Mouse (Mus musculus): Measurements from ENCODE around the gene Fam207a. TPM values are rescaled to one million over a fixed set of nuclear protein-coding genes. Genes with fewer than 3 reads are reported as not detected.

Gene Fam207a
- polyA plus RNA-seq, 1 experiment: 10.4 TPM

DNA sequence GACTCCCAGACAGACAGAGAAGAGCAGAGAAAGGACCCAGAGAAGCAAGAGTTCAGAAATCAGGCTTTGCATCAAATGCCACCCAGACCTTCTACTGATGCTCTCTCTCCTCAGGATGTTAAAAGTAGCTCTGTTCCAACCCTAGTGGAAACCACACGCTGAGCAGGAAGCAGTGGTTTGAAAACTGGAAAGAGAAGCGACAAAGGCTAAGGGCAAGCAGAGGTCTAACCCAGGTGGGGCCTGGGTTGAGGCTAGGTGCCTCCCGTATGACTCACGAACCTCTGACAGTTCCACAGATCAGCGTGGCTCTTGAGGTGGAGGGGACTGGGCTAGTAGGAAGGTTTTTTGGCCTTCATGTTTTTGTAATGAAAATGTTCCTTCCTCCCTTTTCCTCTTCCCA, 4.9 kb upstream of the Fam207a start:
- Histone ChIP-seq H3K27ac (ENCODE audit: control insufficient read depth, insufficient read depth, low read depth, low read length) (no peak overlapping the region), H3K4me1 (ENCODE audit: control insufficient read depth, insufficient read depth, low read length) (peaks cover 19% of the 10 kb centered on the region), H3K4me3 (ENCODE audit: control insufficient read depth, low read depth, low read length) (no peak overlapping the region), H3K36me3 (ENCODE audit: control insufficient read depth, insufficient read depth, low read length) (no peaks in the 10 kb centered on the region), H3K27me3 (ENCODE audit: control insufficient read depth, insufficient read depth, low read length) (no peaks in the 10 kb centered on the region)
- TF ChIP-seq POLR2A (IDR thresholded peaks at IDR 0.05; ENCODE audit: control insufficient read depth, low read depth, low read length): no peak
- no peak for TF ChIP-seq CTCF (IDR thresholded peaks at IDR 0.05; ENCODE audit: control insufficient read depth, insufficient read depth, insufficient replicate concordance, low read depth, low read length)

DNA sequence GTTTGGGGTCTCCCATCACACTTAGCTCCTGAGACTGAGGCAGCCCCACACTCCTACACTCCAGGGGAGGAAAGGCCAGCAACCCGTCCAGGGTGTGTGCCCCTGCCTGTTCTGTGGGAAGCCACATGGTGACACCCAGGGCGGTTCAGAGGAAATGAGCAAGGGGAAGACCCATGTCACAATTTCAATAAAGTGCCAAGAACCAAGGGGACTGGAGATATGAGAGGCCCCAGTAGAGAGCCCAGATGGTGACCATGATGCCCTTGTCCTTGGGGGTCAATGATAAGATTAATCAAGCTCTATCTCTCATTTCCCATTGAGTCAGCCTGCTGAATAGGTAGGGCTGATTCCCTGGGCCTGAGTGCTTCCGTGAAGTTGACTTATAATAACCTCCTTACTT, 3.6 kb upstream of the Fam207a start:
- peaks cover 22% of the 10 kb centered on the region for H3K4me1 ChIP-seq (ENCODE audit: control insufficient read depth, insufficient read depth, low read length)
- no peak overlapping the region for H3K27ac ChIP-seq (ENCODE audit: control insufficient read depth, insufficient read depth, low read depth, low read length)
- TF ChIP-seq CTCF (IDR thresholded peaks at IDR 0.05; ENCODE audit: control insufficient read depth, insufficient read depth, insufficient replicate concordance, low read depth, low read length) (no peak), POLR2A (IDR thresholded peaks at IDR 0.05; ENCODE audit: control insufficient read depth, low read depth, low read length) (no peak)
- H3K27me3 ChIP-seq (ENCODE audit: control insufficient read depth, insufficient read depth, low read length): no peaks in the 10 kb centered on the region
- no peaks in the 10 kb centered on the region for H3K36me3 ChIP-seq (ENCODE audit: control insufficient read depth, insufficient read depth, low read length)
- no peak overlapping the region for H3K4me3 ChIP-seq (ENCODE audit: control insufficient read depth, low read depth, low read length)

DNA sequence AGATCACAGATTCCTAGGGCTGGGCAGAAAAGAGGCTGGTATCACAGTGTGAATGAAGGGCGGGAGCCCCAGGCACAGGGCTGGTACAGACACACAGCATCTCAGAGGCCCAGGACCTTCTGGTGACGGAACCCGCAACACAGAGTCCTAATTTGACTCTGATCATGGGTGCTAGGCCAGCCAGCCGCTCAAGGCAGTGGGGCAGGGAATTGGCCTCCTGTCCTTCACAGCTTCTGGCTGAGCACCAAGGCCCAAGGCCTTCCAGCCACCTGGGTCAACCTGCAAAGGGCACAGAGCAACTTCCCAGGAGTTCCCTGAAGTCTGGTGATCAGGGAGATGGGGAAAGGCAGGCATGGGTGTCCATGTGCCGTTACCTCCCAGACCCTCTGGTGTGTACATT, 2.2 kb upstream of the Fam207a start:
- Histone ChIP-seq H3K4me3 (ENCODE audit: control insufficient read depth, low read depth, low read length) (no peak overlapping the region), H3K27ac (ENCODE audit: control insufficient read depth, insufficient read depth, low read depth, low read length) (no peak overlapping the region), H3K27me3 (ENCODE audit: control insufficient read depth, insufficient read depth, low read length) (no peaks in the 10 kb centered on the region), H3K4me1 (ENCODE audit: control insufficient read depth, insufficient read depth, low read length) (peaks cover 22% of the 10 kb centered on the region), H3K36me3 (ENCODE audit: control insufficient read depth, insufficient read depth, low read length) (no peaks in the 10 kb centered on the region)
- no peak for TF ChIP-seq POLR2A (IDR thresholded peaks at IDR 0.05; ENCODE audit: control insufficient read depth, low read depth, low read length)
- TF ChIP-seq CTCF (IDR thresholded peaks at IDR 0.05; ENCODE audit: control insufficient read depth, insufficient read depth, insufficient replicate concordance, low read depth, low read length): no peak

- TF ChIP-seq CTCF (IDR thresholded peaks at IDR 0.05; ENCODE audit: control insufficient read depth, insufficient read depth, insufficient replicate concordance, low read depth, low read length): peak; percentile 77; the same call in 1 of the 2 replicates
- no peak for TF ChIP-seq POLR2A (IDR thresholded peaks at IDR 0.05; ENCODE audit: control insufficient read depth, low read depth, low read length)
- peaks cover 22% of the 10 kb centered on the region for H3K4me1 ChIP-seq (ENCODE audit: control insufficient read depth, insufficient read depth, low read length)
- no peak overlapping the region for H3K27ac ChIP-seq (ENCODE audit: control insufficient read depth, insufficient read depth, low read depth, low read length)
- no peak overlapping the region for H3K4me3 ChIP-seq (ENCODE audit: control insufficient read depth, low read depth, low read length)
- H3K27me3 ChIP-seq (ENCODE audit: control insufficient read depth, insufficient read depth, low read length): no peaks in the 10 kb centered on the region
- no peaks in the 10 kb centered on the region; the same call in 1 of the 2 replicates for H3K36me3 ChIP-seq (ENCODE audit: control insufficient read depth, insufficient read depth, low read length)
Measured at GRCm38 (mm10) chr10:77517066-77517620, 1.6 kb upstream of the Fam207a start.

GRCm38 (mm10) chr10:77516379-77516951, 880 bp upstream of the Fam207a start:
- no peaks in the 10 kb centered on the region; the same call in 1 of the 2 replicates for H3K36me3 ChIP-seq (ENCODE audit: control insufficient read depth, insufficient read depth, low read length)
- TF ChIP-seq CTCF (IDR thresholded peaks at IDR 0.05; ENCODE audit: control insufficient read depth, insufficient read depth, insufficient replicate concordance, low read depth, low read length) (no peak), POLR2A (IDR thresholded peaks at IDR 0.05; ENCODE audit: control insufficient read depth, low read depth, low read length) (no peak)
- H3K4me1 ChIP-seq (ENCODE audit: control insufficient read depth, insufficient read depth, low read length): peaks cover 22% of the 10 kb centered on the region
- H3K4me3 ChIP-seq (ENCODE audit: control insufficient read depth, low read depth, low read length): peak overlapping the region; percentile 92
- H3K27ac ChIP-seq (ENCODE audit: control insufficient read depth, insufficient read depth, low read depth, low read length): peak overlapping the region; percentile 86
- no peaks in the 10 kb centered on the region for H3K27me3 ChIP-seq (ENCODE audit: control insufficient read depth, insufficient read depth, low read length)

- H3K36me3 ChIP-seq (ENCODE audit: control insufficient read depth, insufficient read depth, low read length): no peaks in the 10 kb centered on the region; the same call in 1 of the 2 replicates
- H3K4me1 ChIP-seq (ENCODE audit: control insufficient read depth, insufficient read depth, low read length): peaks cover 5% of the 10 kb centered on the region
- no peak overlapping the region for H3K27ac ChIP-seq (ENCODE audit: control insufficient read depth, insufficient read depth, low read depth, low read length)
- H3K27me3 ChIP-seq (ENCODE audit: control insufficient read depth, insufficient read depth, low read length): no peaks in the 10 kb centered on the region
- TF ChIP-seq POLR2A (IDR thresholded peaks at IDR 0.05; ENCODE audit: control insufficient read depth, low read depth, low read length) (no peak), CTCF (IDR thresholded peaks at IDR 0.05; ENCODE audit: control insufficient read depth, insufficient read depth, insufficient replicate concordance, low read depth, low read length) (no peak)
- H3K4me3 ChIP-seq (ENCODE audit: control insufficient read depth, low read depth, low read length): no peak overlapping the region
Measured at GRCm38 (mm10) chr10:77510225-77510982, 5.2 kb downstream of the Fam207a start.
